Mouse (Mus musculus): ENCODE measurements around the gene Fgfr2.
A peak's percentile ranks its signal among the peaks of the same experiment; 100 is the strongest.

Gene Fgfr2

DNA sequence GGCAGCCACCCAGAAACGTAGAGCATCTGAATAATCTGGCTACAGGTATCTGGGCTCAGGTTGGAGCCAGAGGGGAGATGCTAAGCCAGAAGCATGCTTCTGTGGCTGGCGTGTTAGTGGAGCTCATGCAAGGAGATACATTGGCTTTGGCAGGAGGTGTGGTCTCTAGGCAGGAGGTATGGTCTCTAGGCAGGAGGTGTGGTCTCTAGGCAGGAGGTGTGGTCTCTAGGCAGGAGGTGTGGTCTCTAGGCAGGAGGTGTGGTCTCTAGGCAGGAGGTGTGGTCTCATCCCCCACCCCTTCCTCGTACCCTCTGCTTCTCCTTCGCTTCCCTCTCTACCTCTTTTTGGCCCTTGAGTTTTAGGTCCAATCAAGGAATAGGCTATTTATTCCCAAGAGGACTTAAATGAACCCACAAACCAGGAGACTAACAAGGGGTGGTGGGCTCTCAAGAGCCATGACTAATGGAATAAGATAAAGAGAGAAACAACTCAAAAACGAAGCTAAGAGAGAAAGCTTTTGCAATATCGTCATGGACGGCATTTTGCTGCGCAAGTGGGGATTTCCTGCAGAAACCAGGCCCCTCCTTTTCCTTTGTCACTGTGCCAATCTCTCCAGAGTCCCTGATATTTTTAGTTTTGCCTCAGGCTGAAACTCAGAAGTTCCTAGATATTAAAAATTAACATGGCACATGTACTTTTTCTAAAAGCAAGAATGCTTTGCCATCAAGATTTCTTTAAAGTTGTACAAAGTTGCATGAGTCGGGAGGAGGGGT, 775.7 kb downstream of the Fgfr2 start:
- DNase-seq, result peak; percentile 78

DNA sequence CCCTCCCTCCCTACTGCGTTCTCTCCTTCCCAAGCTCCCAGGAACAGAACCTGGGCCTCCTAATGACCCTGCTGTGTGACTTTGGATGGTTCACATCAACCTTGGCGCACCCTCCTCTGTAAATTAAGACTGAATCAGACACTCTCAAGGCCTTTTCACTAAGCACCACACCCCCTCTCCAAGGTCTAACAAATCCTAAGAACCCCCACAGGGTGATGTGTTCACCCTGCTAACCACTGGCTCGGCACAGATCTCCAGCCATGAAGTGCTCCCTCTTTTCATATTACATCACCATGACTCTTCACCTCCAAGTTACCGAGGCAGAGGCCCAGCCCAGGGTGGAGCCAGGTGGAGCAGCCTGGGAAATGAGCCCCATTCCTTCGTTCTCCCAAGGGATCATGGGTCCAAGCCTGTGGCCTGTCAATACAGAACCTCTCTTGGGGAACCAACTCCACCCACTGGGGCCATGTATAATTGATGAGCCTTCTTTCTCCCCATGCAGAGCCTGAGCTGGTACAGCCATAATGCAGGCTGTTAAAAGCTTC, 777.6 kb downstream of the Fgfr2 start:
- DNase-seq, result no peak

DNA sequence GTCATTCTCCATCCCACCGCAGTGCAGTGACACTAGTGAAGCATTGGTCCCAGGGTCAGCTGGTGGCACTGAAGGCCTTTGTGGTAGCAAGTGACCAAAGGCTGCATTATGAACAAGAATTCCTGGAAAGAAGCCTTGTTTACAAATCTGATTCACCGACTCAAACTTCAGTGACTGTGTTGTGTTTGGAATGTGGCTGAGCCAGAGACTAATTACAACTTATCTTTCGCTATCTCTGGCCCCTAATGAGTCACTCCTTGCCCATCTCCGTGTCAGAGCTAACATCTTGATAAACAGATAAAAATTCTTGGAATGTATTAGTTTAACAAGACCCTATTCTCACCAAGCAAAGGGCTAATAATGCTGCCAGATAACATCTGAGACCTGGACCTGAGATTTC, 778.5 kb downstream of the Fgfr2 start:
- no peak for DNase-seq

DNA sequence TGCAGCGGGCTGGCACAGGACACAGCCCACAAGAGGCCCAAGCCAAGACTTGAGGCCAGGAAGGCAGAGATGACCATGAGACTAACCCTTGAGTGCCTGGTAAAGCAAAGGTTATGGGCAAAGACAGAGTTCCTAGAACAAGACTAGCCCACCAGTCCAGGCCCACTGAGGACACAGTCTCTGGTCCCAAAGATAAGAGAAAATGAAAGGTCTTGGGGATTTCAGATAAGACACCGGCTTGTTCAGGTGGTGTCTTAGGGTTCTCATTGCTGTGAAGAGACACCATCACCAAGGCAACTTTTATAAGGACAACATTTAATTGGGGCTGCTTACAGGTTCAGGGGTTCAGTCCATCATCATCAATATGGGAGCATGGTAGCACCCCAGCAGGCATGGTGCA, 779.2 kb downstream of the Fgfr2 start:
- no peak for DNase-seq

DNA sequence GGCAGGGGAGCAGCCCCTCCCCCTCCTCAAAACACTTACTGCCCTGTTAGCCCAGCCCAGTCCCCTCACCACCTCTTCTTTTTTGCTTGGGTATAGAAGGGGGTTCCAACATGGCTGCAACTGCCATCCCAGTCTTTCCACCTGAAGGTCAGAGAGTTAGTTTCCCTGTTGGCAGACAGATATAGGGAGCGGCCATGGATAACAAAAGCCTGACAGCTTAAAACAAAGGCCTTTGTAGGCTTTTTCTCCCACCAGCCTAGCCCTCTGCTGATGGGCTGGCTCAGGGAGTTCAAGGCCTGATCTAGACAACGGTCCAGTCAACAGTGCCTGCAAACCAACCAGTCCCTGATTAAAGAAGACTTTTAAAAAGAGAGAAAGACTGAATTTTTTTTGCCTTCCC, 780.0 kb downstream of the Fgfr2 start:
- no peak for DNase-seq

DNA sequence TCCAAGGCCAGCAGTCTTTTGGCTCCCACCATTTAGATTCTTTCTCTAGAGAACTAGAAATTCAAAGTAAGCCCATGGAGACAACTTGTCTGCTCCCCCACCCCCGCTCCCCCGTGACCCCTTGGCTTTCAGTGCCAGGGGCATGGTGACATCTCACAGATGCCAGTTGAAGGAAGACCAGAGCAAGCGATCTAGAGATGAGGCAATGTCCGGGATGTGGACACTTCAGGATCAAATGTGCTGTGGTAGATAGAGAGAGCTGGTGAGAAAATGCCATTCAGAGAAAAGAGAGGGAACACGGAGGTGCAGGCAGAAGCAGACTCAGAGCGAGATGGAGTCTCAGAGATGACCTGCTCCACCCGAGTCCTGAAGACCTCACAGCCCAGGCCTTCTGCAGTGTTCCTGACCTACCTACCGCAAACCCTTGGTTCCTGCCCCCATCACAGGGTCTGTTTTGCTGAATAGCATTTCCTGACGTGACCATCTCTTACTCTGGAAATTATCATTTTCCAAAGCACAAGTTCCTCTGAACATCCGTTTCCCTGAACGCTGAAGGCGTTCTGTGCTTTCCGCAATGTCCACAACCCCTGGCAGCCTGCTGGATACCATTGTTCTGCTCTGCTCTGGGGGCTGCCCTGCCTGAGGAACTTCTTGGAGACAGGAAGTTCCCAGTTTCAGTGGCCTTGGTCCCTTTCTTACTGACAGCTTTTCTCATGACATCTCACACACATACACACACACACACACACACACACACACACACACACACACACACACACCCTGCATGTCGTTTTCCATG, 783.9 kb downstream of the Fgfr2 start:
- DNase-seq, result peak; percentile 61

DNA sequence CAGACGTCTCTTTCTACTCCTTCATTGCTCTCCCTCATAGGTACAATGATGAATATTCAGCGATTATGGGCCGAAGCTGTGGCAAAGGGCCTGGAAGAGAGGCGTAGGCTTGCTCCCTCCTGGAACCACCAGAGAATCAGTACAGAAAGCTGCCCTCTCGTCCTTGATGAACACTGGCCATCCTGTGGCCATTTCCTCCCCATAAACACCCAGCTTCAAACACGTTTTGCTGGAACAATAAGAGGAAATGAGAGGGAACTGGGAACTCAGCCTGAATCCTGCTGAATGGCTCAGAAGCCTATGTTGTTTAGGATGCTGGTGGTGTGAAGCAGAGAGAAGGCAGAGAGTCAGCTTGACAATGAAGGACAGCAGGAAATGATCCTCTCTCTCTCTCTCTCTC, 784.8 kb downstream of the Fgfr2 start:
- DNase-seq, result peak; percentile 72

DNA sequence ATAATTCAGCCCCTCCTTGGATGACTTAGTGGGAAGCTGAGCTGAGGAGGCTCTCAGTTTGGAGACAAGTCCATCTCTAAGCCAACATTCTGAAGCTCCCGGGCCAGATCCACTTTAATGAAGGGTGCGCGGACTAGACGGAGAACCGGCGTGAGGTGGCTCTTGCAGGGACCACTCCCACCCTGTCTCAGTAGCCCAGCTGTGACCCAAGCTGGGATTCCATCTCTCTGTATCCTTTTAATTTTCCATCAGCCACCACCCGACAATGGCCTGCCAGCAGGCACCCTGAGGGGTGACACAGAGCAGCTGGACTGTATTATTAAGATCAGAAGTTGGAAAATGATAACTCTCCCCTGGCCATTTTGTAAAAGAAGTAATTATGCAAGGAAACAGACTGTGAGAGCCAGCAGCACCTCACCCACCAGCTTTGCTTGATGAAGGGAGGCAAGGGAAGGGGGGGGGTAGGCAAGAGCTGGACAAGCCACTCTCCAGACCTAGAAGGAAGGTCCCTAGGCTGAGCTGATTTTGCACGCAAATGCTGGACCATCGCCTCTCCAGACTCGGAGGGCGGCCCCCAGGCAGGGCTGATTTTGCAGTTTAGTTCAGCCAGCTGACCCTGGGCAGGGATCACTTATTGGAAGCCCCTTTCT, 785.8 kb downstream of the Fgfr2 start:
- DNase-seq, result no peak

DNA sequence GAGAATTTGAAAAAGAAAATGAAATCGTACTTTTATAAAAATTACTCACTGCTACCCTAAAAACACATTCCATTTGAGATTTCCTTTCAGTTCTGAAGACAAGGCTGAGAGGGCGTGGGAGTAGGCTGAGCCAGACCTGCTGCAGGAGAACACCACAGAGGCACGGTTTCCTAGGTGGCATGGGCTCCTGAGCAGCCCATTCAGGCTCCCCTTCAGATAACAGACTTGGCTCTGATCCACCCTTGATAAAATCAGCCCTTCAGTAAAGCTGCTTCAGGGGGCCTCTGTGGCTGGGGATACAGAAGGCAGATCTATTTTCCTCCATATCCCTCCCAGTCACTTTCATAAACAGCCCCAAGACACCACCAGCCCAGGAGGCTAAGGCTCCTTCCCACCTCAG, 786.4 kb downstream of the Fgfr2 start:
- DNase-seq, result no peak

DNA sequence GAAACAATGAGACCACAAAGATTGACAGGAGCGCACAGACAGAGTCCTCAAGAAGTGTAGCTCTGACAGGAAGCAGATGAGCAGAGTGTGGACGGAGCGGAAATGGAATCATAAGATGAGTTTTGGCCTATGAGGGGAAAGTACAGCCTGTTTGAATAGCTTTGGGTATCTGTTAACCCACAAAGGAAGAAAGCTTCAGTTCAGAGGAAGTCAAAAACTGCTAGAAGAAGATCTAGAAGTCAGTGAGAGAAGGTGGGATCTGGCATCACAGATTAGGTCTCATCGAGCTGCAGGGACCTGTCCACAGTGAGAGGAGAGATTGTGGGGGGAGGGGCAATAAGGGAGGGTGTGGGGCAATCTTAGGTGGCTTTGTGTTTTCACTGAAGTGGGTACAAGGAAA, 787.8 kb downstream of the Fgfr2 start:
- DNase-seq, result no peak

DNA sequence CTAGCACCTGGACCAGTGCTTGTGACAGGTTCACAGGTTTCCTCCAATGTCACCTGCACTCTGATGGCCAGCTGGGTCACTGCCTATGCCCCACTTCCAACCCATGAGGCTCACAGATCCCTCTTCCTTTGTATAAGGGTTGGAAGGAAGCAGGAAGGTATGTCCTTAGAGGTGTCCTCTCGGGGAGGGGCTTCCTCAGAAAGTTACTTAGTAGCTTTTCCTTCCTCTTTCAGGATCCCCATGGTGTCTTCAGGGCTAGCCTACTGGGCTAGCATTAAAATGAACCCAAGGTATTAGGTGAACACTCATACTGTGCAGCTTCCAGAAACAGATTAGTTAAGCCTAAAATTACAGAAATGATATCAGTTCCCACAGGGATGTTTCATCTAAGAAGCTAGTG, 790.1 kb downstream of the Fgfr2 start:
- DNase-seq, result no peak

DNA sequence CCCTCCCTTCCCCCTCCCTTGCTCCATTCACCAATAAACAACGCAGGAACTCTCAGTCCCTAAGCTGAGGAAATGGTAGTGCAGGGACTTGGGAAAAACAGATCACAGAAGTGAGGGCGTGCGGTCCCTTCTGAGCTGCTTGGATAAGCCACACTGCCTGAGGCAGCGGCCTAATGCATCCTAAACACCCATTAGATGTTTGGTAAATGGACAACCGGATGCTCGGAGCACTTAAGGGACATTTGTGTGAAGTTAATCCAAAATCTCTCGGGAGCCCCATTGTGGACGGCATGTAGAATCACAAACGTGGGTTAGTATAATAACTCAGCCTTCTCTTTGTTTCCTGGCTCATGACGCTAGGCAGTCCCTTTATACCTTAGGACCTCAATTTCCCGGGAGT, 791.0 kb downstream of the Fgfr2 start:
- DNase-seq, result peak; percentile 66

DNA sequence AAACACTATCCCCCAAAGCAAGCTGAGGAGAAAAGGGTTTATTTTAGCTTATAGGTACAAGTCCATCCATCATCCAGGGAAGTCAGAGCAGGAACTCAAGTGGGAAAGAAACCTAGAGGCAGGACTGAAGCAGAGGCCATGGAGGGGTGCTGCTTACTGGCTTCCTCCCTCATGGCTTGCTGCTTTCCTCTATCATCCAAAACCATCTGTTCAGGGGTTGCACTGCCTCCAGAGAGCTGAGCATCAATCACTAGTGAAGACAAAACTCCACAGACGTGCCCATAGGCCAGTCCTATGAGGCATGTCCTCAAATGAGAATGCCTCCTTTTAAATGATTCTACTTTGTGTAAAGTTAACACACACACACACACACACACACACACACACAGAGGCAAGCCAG, 793.0 kb downstream of the Fgfr2 start:
- DNase-seq, result no peak

DNA sequence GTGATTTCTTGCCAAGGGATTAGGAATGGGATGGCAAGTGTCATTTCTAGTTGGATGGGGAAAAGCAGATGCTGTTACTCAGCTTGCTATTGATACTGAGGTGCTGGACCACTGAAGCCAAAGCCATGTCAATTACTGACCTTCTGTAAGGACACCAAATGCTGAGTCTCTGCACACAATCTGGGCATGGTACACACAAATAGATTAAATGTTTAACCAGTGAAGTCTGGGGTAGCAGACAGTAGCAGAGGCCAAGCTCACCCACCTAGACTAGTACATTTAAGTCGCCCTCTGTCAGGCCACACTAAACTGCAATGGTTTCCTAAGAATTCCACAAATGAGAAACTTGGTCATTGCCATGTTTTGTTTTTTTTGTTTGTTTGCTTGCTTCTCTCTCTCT, 794.5 kb downstream of the Fgfr2 start:
- no peak for DNase-seq

DNA sequence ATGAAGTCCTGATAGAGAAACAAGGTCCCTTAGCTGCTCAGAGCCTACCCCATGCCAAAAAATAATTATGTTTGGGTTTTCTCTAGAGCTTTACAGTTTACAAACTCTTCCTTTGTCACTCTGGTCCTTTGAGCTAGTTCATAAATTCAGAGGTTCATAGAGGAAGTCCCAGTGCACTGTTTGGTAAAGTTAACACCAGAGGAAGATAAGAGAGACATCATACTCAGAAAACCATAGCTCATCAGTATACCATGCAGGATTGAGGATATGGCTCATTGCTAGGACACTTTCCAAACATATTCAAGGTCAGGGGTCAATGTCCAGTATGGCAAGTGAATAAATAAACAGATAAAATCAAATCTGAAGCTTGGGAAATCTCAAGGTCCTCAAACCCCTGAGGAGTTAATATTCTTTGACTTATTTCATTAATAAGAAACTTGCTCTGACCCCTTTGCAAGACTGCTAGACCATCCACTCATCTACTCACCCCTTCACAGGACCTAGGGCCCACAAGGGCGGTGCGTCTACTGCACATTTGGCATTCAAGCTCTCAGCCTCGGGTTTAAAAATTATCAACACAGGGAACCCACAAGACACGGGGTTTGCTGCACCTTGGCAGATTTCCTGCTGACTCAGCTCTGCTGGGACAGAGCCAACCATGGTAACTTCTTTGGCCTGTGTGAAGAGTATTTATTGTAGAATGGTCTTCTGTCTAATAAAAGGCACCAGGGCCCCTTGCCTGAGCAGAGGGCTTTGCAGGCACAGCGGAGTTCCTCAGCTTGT, 797.4 kb downstream of the Fgfr2 start:
- peak; percentile 78 for DNase-seq

DNA sequence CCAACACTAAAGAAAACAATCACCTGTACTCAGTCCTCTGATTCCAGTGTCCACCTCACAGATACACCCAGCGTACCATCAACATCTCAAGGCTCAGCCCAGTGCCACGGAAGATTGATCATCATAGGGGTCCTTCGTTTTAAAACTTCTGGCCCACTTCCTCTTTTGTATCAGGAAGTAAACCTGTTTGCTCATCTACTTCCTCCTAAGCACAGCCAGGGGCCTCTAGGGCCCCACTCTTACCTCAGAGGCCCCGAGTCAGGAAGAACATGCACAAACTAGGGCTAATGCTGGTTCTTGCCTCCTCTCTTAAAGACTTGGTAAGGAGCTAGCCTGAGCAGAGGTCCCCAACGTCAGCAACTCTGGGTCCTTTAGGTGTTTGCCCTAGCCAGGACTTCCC, 799.7 kb downstream of the Fgfr2 start:
- no peak for DNase-seq

DNA sequence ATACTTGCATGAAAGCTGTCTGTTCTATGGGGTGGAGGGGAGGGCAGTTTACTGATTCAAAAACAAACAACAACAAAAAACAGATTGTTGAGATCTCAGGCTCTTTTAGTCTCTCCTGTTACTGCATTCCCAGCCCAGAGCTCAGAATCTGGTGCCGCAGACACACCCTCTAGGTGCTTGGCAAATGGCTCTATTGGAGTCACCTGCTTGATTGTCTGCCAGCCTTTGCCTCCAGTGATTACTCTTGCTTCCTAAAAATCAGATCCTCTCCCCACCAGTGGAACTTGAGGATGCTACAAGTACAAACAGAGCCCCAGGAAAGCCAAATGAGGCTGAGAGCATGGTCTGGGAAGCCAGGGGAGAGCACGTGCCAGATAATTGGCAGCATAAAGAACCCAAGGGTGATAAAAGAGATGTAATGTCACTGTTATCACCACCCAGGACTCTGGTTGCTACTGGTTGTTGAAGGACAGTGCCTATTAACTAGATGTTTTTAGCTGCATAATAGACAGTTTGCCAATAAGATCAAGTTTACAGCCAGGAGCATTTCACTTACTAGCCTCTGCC, 801.7 kb downstream of the Fgfr2 start:
- DNase-seq, result no peak

DNA sequence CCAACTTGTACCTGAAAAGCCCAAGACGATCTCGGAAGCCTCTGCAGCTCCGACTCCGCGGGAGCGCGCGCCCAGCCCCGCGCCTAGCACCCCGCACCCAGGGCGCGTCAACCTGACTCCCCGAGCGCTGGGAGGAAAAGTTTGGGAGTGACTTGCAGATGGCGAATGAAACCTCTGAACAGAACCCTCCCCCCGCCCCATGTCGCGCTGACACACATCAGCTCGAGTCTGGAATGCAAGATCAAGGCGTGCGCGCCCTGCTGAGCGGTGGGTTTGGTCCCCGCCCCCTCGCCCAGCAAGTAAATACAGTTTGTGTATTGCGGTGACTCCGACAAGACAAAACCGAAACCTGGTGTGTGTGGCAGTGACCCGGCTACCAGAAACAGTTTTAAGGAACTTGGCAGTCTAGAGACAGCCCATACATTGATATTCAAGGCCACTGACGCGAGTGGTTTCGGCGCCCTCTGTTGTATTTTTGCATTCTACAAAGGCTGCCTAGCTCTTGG, 806.1 kb downstream of the Fgfr2 start, which contains the start of gene Chst15:
Gene Chst15 (minus strand): TSS at position 193 of the 506 bp plus-strand sequence.
- DNase-seq, result peak; percentile 84

DNA sequence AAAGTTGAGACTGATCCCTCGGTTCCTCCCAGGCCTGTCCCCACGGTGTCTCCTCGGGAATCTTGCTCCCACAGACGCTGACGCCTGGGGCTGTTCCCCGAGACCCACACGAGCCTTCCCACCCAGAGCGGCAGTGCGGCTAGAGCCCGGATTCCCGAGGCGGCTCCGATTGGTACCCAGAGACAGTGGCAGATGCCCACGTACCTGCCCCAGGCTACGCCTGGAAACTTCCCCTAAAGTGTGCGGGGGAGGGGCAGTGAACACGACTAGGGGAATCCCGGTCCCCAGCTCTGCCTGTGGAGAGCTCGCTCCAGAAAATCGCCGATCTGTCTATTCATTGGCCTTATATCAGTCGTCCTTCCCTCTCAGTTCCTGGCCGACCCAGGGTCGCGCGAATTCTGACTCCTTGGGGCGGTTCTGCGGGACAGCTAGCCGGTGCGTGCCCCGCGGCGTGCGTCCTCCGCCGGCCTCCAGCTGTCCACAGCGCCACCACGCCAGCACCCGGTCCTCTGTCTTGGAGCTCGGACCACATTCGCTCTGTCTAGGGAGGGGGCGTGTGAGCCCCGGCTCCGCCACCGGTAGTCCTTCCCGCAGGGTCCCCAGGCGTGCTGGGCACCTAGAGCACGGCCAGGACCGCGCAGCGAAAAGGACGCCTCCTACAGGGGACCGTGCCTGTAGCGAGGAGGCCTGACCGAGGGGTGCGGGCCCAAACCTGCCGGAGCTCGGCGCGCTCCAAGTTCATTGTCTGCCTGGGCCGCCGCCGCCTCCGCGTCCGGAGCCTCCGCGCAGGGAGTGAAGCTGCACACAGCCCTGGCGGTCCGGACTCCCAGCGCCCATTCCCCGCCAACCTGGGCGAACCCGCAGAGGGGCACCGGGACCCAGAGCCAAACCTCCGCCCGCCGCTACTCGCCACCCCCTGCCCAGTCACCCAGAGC, 806.8 kb downstream of the Fgfr2 start:
- peak; percentile 78 for DNase-seq

DNA sequence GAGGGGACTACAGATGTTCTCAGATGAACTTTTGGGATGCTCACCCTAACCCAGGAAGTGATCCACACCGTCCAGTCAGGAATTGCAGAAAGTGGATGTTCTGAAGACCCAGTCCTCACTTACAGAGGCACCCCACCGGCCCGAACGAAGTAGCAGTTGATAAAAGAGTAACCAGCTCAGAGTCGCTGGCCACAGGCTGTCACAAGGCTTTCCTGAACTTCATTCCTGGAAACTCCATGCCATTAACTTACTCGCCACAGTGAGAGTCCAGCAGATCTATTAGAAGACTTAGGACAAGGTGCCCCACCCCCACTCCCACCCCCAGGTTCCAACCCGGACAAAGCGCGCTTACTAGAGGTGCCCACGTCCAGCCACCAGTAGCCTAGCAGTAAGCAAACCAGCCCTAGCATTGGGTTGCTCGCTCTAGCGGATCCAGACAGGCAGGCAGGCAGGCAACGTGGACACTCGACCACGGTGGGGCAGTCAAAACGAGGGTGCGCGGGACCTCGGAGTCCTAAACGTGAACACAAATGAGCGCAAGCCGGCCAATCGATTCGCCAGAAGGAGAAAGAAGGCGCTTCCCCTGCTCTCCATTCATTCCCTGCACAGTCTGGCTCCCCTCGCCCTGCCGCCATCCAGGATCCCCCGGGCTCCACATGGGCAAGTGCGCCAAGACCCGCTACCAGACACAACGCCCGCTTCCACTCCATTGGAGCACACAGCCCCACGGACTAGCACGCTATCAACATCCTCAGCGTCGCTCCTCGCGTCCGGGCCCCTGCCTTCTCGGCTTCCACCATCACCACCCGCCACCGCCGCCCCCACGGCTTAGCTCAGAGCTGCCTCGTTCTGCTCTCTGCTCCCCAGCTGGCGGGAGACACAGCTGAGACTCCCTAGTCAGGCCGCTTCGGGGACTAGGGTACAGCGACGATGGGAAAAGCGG, 807.7 kb downstream of the Fgfr2 start:
- peak; percentile 93 for DNase-seq

Measured in lung, postnatal 10 days (tissue).